Mouse (Mus musculus) hindbrain, embryonic 10.5 days (tissue): ENCODE data around the gene Odf3b. TPM values are rescaled to one million over a fixed set of nuclear protein-coding genes. Genes with fewer than 3 reads are reported as not detected.

Experiments used
- DNase-seq: peaks from one replicate; pipeline ENCODE4 v3.0.0-alpha.2; 2017; ENCODE audit warnings: low spot score
- H3K27ac ChIP-seq: fragments of 300-500 bp; sonication (generic); 2 replicates; pipeline ENCODE4 v1.5.1; 2016; ENCODE audit warnings: mild to moderate bottlenecking, moderate library complexity
- H3K27me3 ChIP-seq: fragments of 300-500 bp; sonication (generic); 2 replicates; pipeline ENCODE4 v1.6.1; 2016; ENCODE audit warnings: mild to moderate bottlenecking; ENCODE audit not compliant: poor library complexity, insufficient read depth, severe bottlenecking
- H3K36me3 ChIP-seq: fragments of 300-500 bp; sonication (generic); 2 replicates; pipeline ENCODE4 v1.6.1; 2016; ENCODE audit warnings: mild to moderate bottlenecking, moderate library complexity
- H3K4me1 ChIP-seq: fragments of 300-500 bp; sonication (generic); replicated peaks from 2 replicates; pipeline ENCODE4 v1.6.1; 2016; ENCODE audit warnings: mild to moderate bottlenecking
- H3K4me3 ChIP-seq: fragments of 300-500 bp; sonication (generic); 2 replicates; pipeline ENCODE4 v1.5.1; 2016; ENCODE audit warnings: mild to moderate bottlenecking, moderate library complexity
- H3K9me3 ChIP-seq: fragments of 300-500 bp; sonication (generic); 2 replicates; pipeline ENCODE4 v1.6.1; 2016; ENCODE audit warnings: mild to moderate bottlenecking, moderate library complexity
- WGBS: fragments of 180-500 bp; shearing (Covaris S2); methylation state at CpG from one replicate; pipeline ENCODE4 v1.1.7; 2016; 5-methylcytosine and 5-hydroxymethylcytosine counted together
- polyA plus RNA-seq: library from polyadenylated mRNA; unstranded; fragments of >200 nt; fragmentation: Nextera tagmentation; extraction: Ambion mirVana; gene quantifications from 2 replicates; pipeline ENCODE4 v1.2.1, GENCODE M21; 2016

Gene Odf3b
- 0.96 and 3.3 TPM in 2 replicates for polyA plus RNA-seq

DNA sequence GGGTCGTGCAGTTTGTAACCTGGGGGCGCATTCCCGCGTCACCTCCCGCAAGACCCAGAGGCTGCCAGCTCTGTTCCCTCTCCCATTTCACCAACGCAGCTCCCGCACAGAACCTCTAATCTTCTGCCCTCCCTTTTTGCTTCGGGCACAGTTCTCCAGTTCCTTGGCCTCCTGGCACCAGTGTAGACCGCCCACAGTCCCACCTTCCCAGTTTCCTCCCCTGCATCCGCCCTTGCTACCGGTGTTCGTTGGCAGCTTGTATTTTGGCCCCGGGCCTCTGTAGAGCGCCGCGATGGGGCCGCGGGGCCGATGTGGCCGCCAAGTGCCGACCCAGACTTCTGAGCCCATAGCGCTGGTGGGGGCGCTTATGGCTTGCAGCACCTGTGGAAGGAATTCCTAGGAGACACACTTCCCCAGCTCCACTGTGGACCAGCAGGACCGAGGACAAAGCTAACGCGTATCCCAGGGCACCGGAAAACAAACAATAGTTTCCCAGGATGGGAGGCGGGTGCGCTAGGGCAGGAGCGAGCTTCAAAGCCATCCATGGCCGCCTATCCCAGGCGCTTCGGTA, at the start of gene Odf3b:
TSS of gene Odf3b (minus strand) at position 452 of the 571 bp plus-strand sequence.
- Histone ChIP-seq H3K27ac (peak within 1 kb of the TSS; percentile 73), H3K36me3 (no peaks in the 10 kb centered on the region), H3K9me3 (no peaks in the 10 kb centered on the region), H3K27me3 (peaks cover 76% of the 10 kb centered on the region), H3K4me1 (peaks cover 36% of the 10 kb centered on the region), H3K4me3 (peak within 1 kb of the TSS; percentile 55)
- 1% methylated on average over 33 of the region's 33 CpGs for WGBS
- DNase-seq, result peak; percentile 57

DNA sequence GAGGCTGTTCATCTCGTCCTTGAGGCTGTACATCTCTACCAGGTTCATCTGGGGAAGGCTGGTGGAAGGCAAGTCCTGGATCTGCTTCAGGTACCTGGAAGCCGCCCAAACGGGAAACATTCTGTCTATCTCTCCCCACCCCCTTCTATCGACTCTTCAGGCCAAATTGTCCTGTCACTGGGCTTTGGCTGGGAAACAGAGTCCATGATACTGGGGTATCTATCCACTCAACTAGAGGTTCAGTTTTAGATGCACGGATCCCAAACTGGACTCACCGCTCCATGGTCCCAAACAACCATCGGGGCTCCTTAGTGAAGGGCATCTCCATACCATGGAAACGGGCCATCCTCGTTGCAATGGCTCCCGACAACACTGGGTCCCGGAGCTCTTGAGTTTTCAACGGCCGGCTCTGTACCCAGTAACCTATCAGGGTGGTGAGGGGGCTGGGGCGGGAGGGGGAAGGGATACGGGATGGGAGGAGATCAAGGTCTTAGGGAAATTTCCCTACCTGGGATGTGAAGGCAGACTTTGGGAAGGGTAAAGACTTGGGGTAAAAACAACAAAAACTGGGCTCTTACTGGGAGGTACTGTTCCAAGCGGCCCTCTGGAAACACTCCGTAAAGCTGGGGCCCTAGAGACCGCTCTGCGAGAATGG, 49.2 kb upstream of the Odf3b start:
- Histone ChIP-seq H3K4me3 (peak overlapping the region; percentile 83), H3K9me3 (no peaks in the 10 kb centered on the region), H3K27me3 (no peaks in the 10 kb centered on the region), H3K36me3 (peaks cover 40% of the 10 kb centered on the region), H3K4me1 (peaks cover 38% of the 10 kb centered on the region), H3K27ac (0 out of 2 replicates have a peak overlapping the region, but pooled peaks have one; percentile 97)
- no peak for DNase-seq
- WGBS, result 82% methylated on average over 19 of the region's 19 CpGs

- no peaks in the 10 kb centered on the region for H3K9me3 ChIP-seq
- H3K4me3 ChIP-seq, result no peak overlapping the region
- 94% methylated on average over 10 of the region's 10 CpGs for WGBS
- no peaks in the 10 kb centered on the region for H3K27me3 ChIP-seq
- no peak overlapping the region for H3K27ac ChIP-seq
- peaks cover 48% of the 10 kb centered on the region for H3K36me3 ChIP-seq
- peaks cover 38% of the 10 kb centered on the region for H3K4me1 ChIP-seq
- no peak for DNase-seq
Observed at GRCm38 (mm10) chr15:89426716-89427115, 47.6 kb upstream of the Odf3b start.

- 34% methylated on average over 6 of the region's 6 CpGs for WGBS
- H3K9me3 ChIP-seq, result no peaks in the 10 kb centered on the region
Observed at GRCm38 (mm10) chr15:89425711-89426121, 46.6 kb upstream of the Odf3b start, which contains the start of gene Cpt1b. Gene Cpt1b, minus strand, starts transcription at chr15:89425863.

DNA sequence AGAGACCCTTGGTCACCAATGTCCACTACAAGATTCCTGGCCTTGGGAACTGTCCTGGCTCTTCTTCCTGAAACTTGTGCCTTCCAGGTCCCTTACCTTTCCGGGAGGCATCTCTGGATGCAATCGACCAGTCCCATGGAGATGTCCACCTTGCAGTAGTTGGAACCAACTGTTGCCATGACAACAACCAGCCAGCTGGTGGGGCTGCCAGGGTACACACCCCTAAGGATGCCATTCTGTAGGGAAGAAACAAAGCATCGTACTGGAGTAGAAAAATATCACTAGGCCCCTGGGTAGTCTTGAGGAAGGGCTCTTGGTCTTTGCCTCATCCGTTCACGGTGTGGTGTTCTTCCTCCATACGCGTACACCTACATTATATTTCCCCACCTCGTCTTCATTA, 45.5 kb upstream of the Odf3b start:
- H3K36me3 ChIP-seq, result peaks cover 66% of the 10 kb centered on the region
- no peaks in the 10 kb centered on the region for H3K9me3 ChIP-seq
- H3K4me1 ChIP-seq, result peaks cover 26% of the 10 kb centered on the region
- H3K27ac ChIP-seq, result no peak overlapping the region
- no peak overlapping the region for H3K4me3 ChIP-seq
- H3K27me3 ChIP-seq, result no peaks in the 10 kb centered on the region
- no peak for DNase-seq
- WGBS, result 88% methylated on average over 8 of the region's 8 CpGs

More at GRCm38 (mm10) chr15:89425711-89426121, 46.6 kb upstream of the Odf3b start, which contains the start of gene Cpt1b:
- Histone ChIP-seq H3K4me3 (no peak within 1 kb of the TSS), H3K27ac (0 out of 2 replicates have a peak within 1 kb of the TSS, but pooled peaks have one; percentile 5), H3K27me3 (no peaks in the 10 kb centered on the region), H3K4me1 (peaks cover 32% of the 10 kb centered on the region), H3K36me3 (peaks cover 55% of the 10 kb centered on the region)
- DNase-seq, result no peak

DNA sequence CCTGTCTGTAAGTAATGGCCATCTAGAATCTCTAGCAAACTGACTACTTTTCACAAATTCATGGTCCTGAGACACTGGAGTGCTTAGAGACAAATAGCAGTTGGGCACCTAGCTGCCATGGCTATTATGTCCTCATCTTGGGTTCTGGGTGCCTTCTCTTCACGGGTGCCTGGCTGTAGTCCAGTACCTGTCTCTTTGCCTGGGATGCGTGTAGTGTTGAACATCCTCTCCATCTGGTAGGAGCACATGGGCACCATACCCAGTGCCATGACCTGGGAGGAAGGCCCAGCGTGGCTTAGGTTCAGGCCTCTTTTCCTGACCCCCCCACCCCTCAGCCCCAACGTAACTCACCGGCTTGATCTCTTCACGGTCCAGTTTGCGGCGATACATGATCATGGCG, 42.9 kb upstream of the Odf3b start:
- 94% methylated on average over 9 of the region's 9 CpGs for WGBS
- H3K9me3 ChIP-seq, result no peaks in the 10 kb centered on the region
- peaks cover 79% of the 10 kb centered on the region for H3K36me3 ChIP-seq
- no peak overlapping the region for H3K4me3 ChIP-seq
- no peaks in the 10 kb centered on the region for H3K27me3 ChIP-seq
- no peak overlapping the region for H3K27ac ChIP-seq
- no peak for DNase-seq
- peaks cover 15% of the 10 kb centered on the region for H3K4me1 ChIP-seq

- Histone ChIP-seq H3K4me3 (no peak overlapping the region), H3K27me3 (no peaks in the 10 kb centered on the region), H3K4me1 (no peaks in the 10 kb centered on the region), H3K9me3 (peaks cover 3% of the 10 kb centered on the region; the same call in 1 of the 2 replicates), H3K27ac (no peak overlapping the region), H3K36me3 (peaks cover 41% of the 10 kb centered on the region)
- 90% methylated on average over 8 of the region's 8 CpGs for WGBS
- DNase-seq, result no peak
Observed at GRCm38 (mm10) chr15:89415282-89415681, 36.2 kb upstream of the Odf3b start.

DNA sequence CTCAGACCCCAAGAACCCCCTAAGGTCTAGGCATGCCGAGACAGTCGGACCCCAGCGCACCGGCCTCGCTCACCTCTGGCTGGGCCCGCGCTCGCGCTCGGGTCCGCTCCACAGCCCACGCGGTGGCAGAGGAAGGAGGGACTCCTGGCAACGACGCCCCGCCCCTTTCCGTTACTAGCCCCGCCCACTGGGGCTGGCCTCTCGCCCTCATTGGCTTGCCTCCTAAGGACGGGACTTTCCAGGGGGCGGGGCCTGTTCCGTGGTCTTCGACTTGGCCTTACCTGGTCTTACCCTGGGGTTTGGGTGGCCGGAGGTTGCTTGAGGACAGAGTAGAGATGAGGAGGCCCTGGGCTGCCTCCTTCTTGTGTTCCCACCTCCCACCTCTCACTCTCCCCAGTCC, 31.0 kb upstream of the Odf3b start, which contains the start of gene Syce3:
TSS of gene Syce3 (minus strand) at position 386 of the 400 bp plus-strand sequence.
- H3K4me3 ChIP-seq, result no peak within 1 kb of the TSS
- H3K36me3 ChIP-seq, result no peaks in the 10 kb centered on the region
- 89% methylated on average over 24 of the region's 24 CpGs for whole genome bisulfite sequencing
- no peaks in the 10 kb centered on the region for H3K4me1 ChIP-seq
- no peak for DNase-seq
- peaks cover 16% of the 10 kb centered on the region for H3K9me3 ChIP-seq
- H3K27ac ChIP-seq, result no peak within 1 kb of the TSS
- H3K27me3 ChIP-seq, result no peaks in the 10 kb centered on the region

DNA sequence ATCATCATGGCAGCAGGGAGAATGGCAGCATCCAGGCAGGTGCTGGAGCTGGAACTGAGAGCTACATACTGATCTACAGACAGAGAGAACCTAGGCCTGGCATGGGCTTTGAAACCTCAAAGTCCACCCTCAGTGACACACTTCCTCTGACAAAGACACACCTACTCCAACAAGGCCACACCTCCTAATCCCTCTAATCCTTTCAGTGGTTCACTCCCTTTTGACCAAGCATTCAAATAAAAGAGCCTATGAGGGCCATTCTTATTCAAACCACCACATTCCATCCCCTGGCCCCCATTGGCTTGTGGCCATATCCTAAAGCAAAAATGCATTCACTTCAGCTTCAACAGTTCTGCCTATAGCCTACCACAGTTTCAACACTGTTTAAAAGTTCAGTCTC, 27.6 kb upstream of the Odf3b start:
- no peak overlapping the region for H3K27ac ChIP-seq
- no peak overlapping the region for H3K4me3 ChIP-seq
- no peaks in the 10 kb centered on the region for H3K4me1 ChIP-seq
- no peak for DNase-seq
- H3K27me3 ChIP-seq, result no peaks in the 10 kb centered on the region
- H3K36me3 ChIP-seq, result no peaks in the 10 kb centered on the region
- peaks cover 16% of the 10 kb centered on the region for H3K9me3 ChIP-seq

- WGBS, result 86% methylated on average over 10 of the region's 10 CpGs
- H3K4me1 ChIP-seq, result no peaks in the 10 kb centered on the region
- H3K9me3 ChIP-seq, result peaks cover 11% of the 10 kb centered on the region
- H3K27me3 ChIP-seq, result no peaks in the 10 kb centered on the region
- DNase-seq, result no peak
- H3K4me3 ChIP-seq, result no peak overlapping the region
- H3K36me3 ChIP-seq, result no peaks in the 10 kb centered on the region
- H3K27ac ChIP-seq, result no peak overlapping the region
Observed at GRCm38 (mm10) chr15:89404831-89405623, 25.9 kb upstream of the Odf3b start.

DNA sequence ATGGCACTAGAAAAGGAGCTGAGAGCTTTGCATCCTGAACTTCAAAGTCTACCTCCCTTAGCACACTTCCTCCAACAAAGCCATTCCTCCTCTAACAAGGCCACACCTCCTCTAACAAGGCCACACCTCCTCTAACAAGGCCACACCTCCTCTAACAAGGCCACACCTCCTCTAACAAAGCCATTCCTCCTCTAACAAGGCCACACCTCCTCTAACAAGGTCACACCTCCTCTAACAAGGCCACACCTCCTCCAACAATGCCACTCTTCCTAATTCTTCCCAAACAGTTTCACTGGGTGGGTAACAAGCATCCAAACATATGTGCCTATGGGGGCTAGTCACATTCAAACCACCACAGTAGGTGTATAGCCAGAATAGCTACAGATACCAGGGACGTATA, 23.4 kb upstream of the Odf3b start:
- no peaks in the 10 kb centered on the region for H3K4me1 ChIP-seq
- H3K27me3 ChIP-seq, result no peaks in the 10 kb centered on the region
- no peak for DNase-seq
- 89% methylated on average over 1 of the region's 1 CpGs for WGBS
- no peaks in the 10 kb centered on the region for H3K36me3 ChIP-seq
- H3K4me3 ChIP-seq, result no peak overlapping the region
- H3K9me3 ChIP-seq, result peaks cover 4% of the 10 kb centered on the region; the same call in 1 of the 2 replicates
- no peak overlapping the region for H3K27ac ChIP-seq

- no peaks in the 10 kb centered on the region for H3K27me3 ChIP-seq
- no peak overlapping the region for H3K27ac ChIP-seq
- H3K4me3 ChIP-seq, result no peak overlapping the region
- H3K36me3 ChIP-seq, result no peaks in the 10 kb centered on the region
- H3K4me1 ChIP-seq, result no peaks in the 10 kb centered on the region
- no peak for DNase-seq
- 65% methylated on average over 1 of the region's 1 CpGs for WGBS
- no peaks in the 10 kb centered on the region for H3K9me3 ChIP-seq
Observed at GRCm38 (mm10) chr15:89399716-89400115, 20.6 kb upstream of the Odf3b start.

DNA sequence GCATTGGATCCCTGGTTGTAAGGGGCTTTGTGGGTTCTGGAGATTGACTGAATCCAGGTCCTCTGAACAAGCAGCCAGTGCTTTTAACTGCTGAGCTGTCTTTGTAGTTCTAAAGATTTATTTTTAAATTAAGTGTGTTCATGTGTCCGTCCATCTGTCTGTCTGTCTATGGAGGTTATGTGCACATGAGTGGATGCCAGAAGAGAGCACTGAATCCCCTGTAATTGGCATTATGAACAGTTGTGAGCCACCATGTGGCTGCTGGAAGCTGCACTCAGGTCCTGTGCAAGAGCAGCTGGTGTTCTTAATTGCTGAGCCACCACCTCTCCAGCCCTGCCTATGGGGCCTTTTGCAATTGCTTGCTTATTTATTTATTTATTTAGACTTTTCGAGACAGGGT, 19.1 kb upstream of the Odf3b start:
- DNase-seq, result no peak
- 86% methylated on average over 2 of the region's 2 CpGs for WGBS
- Histone ChIP-seq H3K4me1 (no peaks in the 10 kb centered on the region), H3K9me3 (no peaks in the 10 kb centered on the region), H3K27ac (no peak overlapping the region), H3K27me3 (no peaks in the 10 kb centered on the region), H3K36me3 (no peaks in the 10 kb centered on the region), H3K4me3 (no peak overlapping the region)
